Mouse (Mus musculus) kidney, postnatal 10 days (tissue): Measurements from ENCODE around the gene Fbxl5.

Experiments used
- DNase-seq: peaks from one replicate; pipeline ENCODE4 v3.0.0; 2021; ENCODE audit warnings: mixed read lengths

Gene Fbxl5

GRCm38 (mm10) chr5:43821538-43821937 lies at the start of gene Fbxl5:
Gene Fbxl5, minus strand, starts transcription at chr5:43821638.
- no peak for DNase-seq

- DNase-seq, result peak; percentile 53
Observed at GRCm38 (mm10) chr5:43868711-43869600, 47.5 kb upstream of the Fbxl5 start.

DNA sequence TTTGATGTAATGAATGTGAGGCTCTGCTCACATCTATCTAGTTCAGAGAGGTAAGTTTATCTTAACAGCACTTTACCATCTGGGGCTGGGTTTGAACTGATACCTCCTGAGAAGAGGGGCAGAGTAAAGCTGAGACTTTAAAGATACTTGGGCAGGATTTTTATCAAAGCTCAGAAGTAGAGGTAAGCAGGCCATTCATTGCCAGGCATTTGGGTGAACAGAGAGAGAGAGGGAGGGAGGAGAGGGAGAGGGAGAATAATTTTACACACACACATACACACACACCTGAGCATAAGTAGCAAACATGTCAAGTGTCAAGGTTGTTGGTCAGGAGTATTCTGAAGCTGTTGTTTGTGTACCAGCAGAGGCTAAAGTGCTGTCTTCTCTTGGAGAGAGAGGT lies 46.8 kb upstream of the Fbxl5 start, which contains the start of gene Cd38:
Cd38 (plus strand) TSS at position 301 of the 400 bp plus-strand sequence.
- DNase-seq, result no peak

GRCm38 (mm10) chr5:43865316-43865715 lies 43.9 kb upstream of the Fbxl5 start:
- no peak for DNase-seq

DNA sequence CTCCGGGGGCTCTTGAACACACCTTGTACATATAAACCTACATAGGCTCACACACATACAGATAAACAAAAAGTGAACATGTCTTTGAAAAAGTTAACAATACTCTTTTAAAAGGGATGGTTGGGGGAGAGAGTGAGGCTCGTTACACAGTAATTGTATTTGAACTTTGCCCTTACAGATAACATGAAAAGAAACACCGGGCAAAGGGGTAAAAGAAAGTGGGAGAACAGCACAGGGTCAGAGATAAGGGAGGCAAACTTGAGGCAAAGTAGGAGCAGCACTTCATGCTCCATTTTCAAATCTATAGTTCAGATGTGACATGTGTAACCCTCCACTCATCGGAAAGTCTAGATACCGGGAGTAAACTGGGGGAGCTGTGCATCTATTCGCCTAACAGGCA lies 42.2 kb upstream of the Fbxl5 start:
- no peak for DNase-seq

DNA sequence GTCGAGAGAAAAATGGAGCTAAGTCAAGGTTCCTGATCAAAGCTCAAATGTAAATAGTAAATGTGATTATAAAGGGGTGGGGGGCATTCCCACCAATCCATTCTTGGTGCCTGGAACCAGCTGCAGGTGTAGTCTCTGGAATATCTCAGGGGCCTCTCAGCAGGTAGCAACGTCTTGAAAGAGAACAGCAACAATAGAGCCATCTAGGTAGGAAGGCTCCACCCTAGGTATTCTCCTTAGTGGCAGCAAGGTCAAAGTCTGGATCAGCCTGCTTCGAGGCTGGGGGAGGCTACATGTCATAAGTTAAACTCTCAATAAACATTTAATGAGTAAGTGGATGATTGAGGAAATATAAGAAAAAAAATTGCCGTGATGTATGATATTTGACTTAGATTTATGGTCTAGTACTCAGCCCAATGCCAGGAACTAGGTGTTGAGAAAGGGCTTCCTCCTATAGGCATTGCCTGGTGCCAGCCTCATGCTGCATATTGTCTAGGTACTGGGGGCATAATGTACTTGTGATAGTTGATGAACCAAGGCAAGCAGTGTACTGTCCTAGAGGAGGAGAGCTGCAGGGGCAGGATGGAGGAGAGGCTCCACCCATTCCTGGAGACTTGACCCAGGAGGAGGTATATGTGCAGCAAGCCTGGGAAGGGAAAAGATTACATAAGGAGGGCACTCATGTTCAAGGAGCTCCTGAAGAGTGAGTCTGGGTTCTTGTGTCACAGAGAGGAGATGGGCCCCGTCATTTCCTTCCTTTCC lies 39.4 kb upstream of the Fbxl5 start:
- no peak for DNase-seq

DNA sequence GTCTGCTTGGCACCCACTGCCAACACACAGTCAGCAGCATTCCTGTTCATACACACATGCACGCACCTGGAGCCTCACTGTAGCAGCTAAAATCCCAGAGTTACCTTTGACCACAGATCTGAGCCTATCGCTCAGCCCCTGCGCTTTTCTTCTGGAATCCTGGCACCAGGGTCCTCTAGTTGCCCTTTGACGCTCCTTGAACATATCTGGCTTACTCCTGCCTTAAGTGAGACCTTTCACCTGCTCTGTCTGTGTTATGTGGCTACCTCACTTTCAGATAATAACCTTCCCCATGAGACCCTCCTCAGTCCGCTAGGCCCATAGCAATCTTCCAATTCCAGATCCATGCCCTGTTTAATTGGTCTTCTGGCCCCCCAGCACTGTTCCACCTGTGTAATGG lies 38.7 kb upstream of the Fbxl5 start:
- DNase-seq, result no peak

- no peak for DNase-seq
Observed at GRCm38 (mm10) chr5:43859663-43860062, 38.2 kb upstream of the Fbxl5 start.

- peak; percentile 14 for DNase-seq
Observed at GRCm38 (mm10) chr5:43855769-43856168, 34.3 kb upstream of the Fbxl5 start.

GRCm38 (mm10) chr5:43853868-43854488 lies 32.5 kb upstream of the Fbxl5 start:
- DNase-seq, result no peak

GRCm38 (mm10) chr5:43853096-43853867 lies 31.8 kb upstream of the Fbxl5 start:
- peak; percentile 27 for DNase-seq

DNA sequence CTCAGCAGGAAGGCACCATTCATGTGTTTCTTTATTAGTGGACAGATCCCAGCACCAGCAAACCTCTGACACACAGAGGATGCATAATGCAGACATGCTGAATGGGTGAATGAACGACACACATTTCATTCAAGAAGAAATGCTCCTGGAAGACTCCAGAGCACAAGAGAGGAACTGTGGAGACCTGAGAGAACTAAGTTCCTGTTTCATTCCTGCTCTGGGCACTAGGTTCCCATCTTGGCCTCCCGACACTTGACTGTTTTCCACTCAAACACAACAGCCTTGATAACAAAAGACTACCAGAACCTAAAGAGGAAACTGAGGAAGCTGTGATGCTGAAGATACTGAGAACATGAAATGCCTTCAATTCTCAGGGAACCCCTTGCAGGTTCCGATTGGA lies 26.8 kb upstream of the Fbxl5 start:
- no peak for DNase-seq

DNA sequence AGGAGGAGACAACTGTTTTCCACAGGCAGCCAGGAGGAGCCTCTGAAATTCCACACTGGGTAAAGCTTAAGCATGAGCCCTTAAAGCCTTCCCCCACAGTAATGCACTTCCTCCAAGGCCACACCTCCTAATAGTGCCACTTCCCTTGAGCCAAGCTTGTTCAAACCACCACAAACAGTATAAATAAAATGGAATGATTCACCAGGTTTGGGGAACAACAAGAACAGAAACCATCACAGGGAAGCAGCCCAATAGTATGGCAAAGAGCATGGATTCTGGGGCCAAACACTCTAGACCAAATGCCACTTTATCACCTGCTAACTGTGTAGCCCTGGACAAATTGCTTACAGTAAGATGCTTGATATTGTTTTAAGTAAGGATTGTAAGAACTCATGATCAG lies 26.1 kb upstream of the Fbxl5 start:
- no peak for DNase-seq

GRCm38 (mm10) chr5:43846227-43846626 lies 24.8 kb upstream of the Fbxl5 start:
- peak; percentile 19 for DNase-seq

- no peak for DNase-seq
Observed at GRCm38 (mm10) chr5:43845646-43846045, 24.2 kb upstream of the Fbxl5 start.

- no peak for DNase-seq
Observed at GRCm38 (mm10) chr5:43845083-43845482, 23.6 kb upstream of the Fbxl5 start.

- DNase-seq, result peak; percentile 23
Observed at GRCm38 (mm10) chr5:43842576-43843155, 21.2 kb upstream of the Fbxl5 start.

GRCm38 (mm10) chr5:43842011-43842285 lies 20.5 kb upstream of the Fbxl5 start:
- no peak for DNase-seq

DNA sequence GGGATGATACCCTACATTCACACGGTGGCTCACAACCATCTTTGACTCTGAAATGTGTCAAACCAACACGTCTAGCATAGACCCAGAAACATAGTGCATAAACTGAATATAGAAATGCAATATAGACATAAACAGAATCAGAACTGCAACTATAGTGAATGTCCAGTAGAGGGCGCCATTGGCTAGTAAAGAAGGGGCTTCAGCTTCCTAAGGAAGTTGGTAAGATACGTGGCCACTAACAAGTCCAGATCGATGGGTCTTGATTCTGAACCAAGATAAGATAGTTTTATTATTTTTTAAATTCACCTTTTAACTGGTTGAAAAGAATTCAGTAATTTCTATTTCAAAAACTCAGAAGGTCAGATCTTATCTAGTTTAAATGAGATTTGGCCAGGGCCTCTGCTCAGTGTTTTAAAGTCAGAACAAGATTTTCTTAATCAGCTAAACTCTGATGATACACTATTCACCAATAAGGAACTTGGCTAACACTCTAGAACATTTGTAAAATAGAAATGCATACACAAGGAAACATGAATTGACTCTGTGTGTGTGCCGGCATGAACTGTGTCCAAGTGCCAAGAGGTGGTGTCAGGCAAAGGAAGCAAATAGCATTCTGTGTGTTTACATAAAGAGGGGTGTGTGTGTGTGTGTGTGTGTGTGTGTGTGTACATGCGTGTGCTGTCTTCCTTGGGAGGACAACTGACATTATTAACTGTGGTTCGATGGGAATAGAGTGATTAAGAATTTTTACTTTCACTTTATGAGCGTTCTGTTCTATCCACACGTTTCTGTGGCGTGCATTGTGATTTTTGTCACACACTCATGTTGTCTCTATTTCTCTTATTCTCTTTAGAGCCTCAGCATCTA lies 19.9 kb upstream of the Fbxl5 start:
- peak; percentile 48 for DNase-seq

DNA sequence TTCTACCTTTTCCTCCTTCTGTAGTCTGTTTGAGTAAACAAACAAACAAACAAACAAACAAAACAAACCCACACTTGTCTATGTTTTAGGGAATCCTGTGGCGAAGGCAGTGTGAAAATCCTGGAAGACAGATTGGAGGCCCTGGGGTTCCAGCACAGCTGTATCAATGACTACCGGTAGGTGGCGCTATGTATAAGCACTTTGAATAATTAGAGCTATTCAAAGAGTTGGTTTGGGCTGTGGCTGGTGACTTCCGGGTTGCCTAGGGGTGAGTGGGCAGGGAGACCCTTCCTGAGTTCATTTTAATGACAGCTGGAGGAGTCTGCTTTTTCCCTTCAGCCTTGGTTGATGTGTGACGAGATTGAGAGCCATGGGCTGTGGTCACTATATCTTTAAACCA lies 15.9 kb upstream of the Fbxl5 start:
- peak; percentile 63 for DNase-seq

GRCm38 (mm10) chr5:43836590-43836989 lies 15.2 kb upstream of the Fbxl5 start:
- peak; percentile 27 for DNase-seq

- no peak for DNase-seq
Observed at GRCm38 (mm10) chr5:43827366-43827765, 5.9 kb upstream of the Fbxl5 start.
